Mouse (Mus musculus) heart, adult 2 months (tissue): ENCODE measurements at regions not wholly inside any gene's neighbourhood (a gene's known extent, or its start where the extent isn't known, plus 50 kb on each side); places are given as distances from the start of the nearest gene placed in this dataset.

Experiments
- CTCF ChIP-seq: fragments of 200-600 bp; IDR thresholded peaks from 2 replicates; pipeline ENCODE4 v1.8.1; 2022; ENCODE audit warnings: antibody characterized with exemption, mild to moderate bottlenecking, moderate library complexity
- POLR2A ChIP-seq: fragments of 200-500 bp; IDR thresholded peaks from 2 replicates; pipeline ENCODE4 v1.6.1; 2011; ENCODE audit warnings: mild to moderate bottlenecking, low read depth, low read length, control low read depth; ENCODE audit not compliant: insufficient read depth

- TF ChIP-seq CTCF (no peak), POLR2A (no peak)
Observed at GRCm38 (mm10) chr17:73023362-73024107, 84.2 kb upstream of the Lclat1 start.
